Mouse (Mus musculus): Measurements from ENCODE around the gene Gm17374.
"Not testable (repeated sequence)": the region's sequence is repeated elsewhere in the genome, so short reads cannot be mapped to it uniquely, and the experiment has no call there.

The Gm17374 gene
- long read RNA-seq, experiment 1 = 0 reads
- long read RNA-seq, experiment 2 = 0 reads

GRCm38 (mm10) chr2:140151743-140152142 lies at the start of gene Gm17374:
Gm17374 (plus strand) TSS chr2:140152043.
- intact Hi-C loops (cut with DNase I) = loop anchor here (10.0 kb wide), 2 partner anchors 157 to 567 kb away; no protein-coding TSS in a partner anchor

DNA sequence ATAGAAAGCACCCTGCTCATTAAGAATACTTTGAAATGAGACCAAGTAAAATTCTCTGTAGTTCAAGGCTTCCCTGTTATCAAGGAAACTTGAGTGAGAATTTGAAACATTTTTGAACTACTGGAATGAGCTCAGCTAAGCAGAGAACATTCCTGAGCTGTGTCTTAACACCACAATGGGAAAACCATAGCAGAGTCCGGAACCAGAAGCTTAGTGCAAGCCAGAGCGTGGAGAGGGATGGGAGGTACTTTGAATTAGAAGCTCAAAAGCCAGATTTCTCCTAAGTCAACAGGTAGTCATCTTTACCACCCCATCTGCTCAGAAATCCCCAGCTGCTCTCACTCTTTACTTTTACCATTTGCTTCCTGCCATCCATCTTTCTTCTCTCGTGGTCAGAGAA lies 46.9 kb upstream of the Gm17374 start:
- intact Hi-C loops (cut with DNase I) = no loop called here

DNA sequence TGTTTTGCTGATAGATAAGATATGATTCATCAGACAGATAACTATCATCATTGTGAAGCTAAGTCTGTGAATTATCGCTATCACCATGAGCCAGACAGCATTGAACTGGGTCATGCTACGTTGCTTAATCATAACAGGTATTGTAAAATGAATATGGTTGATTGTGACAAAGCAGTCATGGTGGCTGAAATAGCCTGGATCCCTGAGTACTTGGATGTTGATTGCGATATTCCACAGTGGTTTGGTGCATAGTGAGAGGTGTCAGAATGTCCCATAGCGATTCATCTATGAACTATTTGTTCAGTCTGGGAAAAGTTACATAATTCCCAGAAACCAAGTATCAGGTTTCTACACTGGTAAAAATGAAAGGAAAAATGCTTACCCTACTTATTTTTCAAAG lies 44.2 kb upstream of the Gm17374 start:
- intact Hi-C loops (cut with DNase I) = no loop called here

- intact Hi-C loops (cut with DNase I) = no loop called here
These were observed 42.9 kb upstream of the Gm17374 start for GRCm38 (mm10) chr2:140108945-140109344.

- intact Hi-C loops (cut with DNase I) = no loop called here
These were observed 38.0 kb upstream of the Gm17374 start for GRCm38 (mm10) chr2:140113851-140114250.

DNA sequence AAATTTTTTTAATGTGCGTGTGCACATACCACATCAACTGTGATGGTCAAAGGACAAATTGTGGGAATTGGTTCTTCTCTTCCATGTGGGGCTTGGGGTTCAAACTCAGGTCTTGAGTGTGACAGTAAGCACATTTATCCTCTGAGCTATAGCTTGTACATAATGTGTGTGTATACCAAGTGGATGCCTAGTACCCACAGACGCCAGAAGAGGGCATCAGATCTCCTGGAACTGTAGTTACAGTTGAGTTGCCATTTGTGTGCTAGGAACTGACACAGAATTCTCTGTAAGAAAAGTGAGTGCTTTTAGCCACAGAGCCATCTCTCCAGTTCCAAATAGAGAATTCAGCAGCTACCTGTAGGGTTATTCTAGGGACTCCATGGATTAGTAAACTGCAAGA lies 26.3 kb upstream of the Gm17374 start:
- intact Hi-C loops (cut with DNase I) = no loop called here

GRCm38 (mm10) chr2:140159186-140159730 lies 7.4 kb downstream of the Gm17374 start:
- intact Hi-C loops (cut with DNase I) = loop anchor here (10.0 kb wide), 2 partner anchors 164 to 574 kb away; no protein-coding TSS in a partner anchor

DNA sequence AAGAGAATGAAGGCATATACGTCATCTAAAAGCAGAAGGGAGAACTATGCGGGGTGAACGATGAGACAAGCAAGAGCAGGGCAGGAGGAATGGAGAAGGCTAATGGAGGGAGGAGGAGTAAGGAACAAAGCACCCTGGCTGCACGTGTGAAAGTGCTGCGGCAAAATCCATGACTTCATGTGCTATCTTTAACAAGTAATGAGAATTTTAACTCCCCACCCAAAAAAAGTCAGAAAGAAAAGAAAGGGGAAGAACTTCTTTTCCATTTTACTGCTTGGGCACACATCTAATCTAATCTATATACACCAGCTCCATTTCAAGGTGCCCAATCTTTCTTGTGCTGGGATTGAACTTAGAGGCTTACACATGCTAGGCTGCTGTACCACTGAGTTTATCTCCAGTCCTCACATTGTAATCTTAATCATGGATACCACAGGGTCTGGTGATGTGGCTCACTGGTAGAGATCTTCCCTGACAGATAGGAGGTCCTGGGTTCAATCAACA lies 11.6 kb downstream of the Gm17374 start:
- intact Hi-C loops (cut with DNase I) = loop anchor here (5.0 kb wide), 1 partner anchor 781 kb away; no protein-coding TSS in a partner anchor

DNA sequence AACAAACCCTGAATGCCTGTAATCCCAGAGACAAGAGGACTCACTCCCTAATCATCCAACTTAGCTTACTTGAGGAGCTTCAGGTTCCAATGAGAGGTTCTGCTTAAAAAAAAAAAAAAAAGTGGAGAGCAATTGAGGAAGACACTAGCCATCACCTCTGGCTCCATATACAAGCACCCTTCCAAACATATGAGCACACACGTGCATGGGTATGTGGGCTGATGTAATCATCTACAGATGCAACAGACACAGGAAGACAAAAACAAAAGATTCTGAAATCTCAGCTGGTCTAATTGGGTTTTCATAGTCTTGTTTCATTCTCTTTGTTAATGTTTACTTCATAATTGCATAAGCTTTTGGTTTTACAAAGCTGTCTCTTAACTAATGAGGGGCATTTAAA lies 17.2 kb downstream of the Gm17374 start:
- intact Hi-C loops (cut with DNase I) = no loop called here

DNA sequence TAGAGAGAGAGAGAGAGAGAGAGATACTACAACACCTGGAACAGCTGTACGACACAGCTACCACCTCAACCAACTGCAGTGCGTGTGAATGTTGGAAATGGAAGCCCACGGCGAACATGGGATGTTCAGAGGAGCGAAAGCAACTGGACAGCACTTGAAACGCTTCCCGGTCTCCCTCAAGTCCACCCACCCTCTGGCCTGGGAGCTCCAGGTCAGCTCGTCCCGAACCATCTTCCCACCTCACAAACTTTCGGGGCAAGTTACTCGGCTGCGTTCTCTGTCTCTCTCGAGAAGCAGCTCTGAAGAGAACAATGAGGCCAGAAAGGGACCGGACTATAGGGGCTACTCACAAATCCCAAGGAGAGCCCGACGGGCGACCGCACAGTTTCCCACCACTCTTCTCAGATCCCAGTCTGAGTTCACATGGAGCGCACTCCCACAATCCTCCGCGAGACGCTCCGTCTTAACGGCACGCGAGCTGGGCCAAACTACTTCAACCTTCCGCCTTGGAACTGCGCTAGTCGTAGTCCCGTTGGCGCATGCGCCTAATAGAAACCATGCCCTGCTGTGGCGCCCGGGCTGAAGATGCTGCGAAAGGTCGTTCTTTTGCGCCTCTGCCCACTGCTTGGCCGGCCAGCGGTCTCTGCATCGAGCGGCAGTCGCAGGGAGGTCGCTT lies 18.4 kb downstream of the Gm17374 start, which contains the start of the genes Esf1 and Ndufaf5:
Gene Esf1 (minus strand): TSS at position 438 of the 676 bp plus-strand sequence.
Gene Ndufaf5 (plus strand): TSS at position 523 of the 676 bp plus-strand sequence.
- intact Hi-C loops (cut with DNase I) = loop anchor here (10.0 kb wide), 1 partner anchor 255 kb away; no protein-coding TSS in a partner anchor

DNA sequence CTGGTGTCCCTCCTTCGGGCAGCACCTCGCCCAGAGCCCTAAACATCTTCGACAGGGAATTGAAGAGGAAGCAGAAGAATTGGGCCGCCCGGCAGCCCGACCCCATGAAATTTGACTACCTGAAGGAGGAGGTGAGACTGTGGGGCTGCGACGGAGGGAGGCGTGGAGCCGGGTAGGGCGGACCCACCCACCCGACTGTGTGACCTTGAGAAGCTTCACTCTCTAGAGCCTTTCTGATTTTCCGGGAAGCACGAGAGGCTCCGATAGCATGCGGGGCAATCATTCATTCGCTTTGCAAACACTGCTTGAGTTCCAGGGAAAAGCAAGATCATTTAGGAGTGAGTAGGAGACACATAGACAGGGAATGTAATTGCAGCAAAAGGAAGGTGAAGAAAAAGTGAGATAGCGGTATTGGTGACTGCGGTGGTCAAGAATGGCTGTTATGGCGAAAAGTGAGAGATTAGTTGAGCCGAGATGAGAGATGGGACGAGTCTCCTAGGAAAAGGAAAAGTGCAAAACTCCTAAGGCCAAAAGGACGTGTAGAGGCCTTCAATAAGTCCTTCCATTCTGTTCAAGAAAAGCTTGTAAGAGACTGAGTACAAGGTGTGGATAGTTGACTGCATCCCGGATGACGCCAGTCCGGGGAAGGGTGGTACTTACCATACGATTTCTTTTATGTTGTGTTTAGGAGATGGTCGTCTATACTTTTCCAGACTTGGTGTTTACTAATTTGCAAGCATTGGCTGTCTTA lies 19.1 kb downstream of the Gm17374 start:
- intact Hi-C loops (cut with DNase I) = loop anchor here (10.0 kb wide), 1 partner anchor 254 kb away; no protein-coding TSS in a partner anchor

GRCm38 (mm10) chr2:140185685-140186210 lies 33.9 kb downstream of the Gm17374 start:
- intact Hi-C loops (cut with DNase I) = not testable (repeated sequence)

DNA sequence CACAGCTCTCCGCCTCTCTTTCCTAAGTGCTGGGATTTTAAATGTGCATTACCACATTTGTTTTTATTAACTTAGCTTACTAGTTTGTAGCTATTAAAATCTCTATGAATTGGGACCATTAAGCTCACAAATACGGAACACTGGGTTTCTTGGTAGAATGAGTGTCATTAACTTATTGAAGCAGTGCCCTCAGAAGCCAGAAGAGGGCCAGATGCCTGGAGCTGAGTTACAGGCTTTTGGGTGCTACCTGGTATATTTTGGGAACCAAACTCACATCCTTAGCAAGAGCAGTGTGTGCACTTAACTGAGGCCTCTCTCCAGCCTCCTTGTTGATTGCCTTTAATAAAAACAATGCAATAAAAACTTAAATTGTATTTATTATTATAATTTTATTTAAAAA lies 48.9 kb downstream of the Gm17374 start:
- intact Hi-C loops (cut with DNase I) = no loop called here

DNA sequence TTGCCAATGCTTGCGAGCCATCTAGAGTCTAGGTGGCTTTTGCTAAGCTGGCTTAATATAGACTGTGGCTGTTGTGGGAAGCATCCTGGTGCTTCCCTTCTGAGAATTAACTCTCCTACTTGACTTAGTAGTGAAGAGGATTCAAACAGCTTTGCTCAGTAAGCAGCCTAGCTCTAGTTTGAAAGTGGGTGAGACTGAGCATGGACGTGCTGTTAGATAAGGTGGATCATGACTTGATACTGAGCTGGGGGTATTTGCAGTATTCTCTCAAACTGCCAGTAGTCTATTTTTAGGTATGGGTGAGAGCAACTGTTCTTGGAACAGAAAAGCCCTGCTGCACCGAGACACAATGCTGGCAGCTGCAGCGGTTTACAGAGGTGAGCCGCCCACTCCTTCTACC lies 50.7 kb downstream of the Gm17374 start:
- intact Hi-C loops (cut with DNase I) = no loop called here
